Mouse (Mus musculus): ENCODE results near the gene Irgm2. TPM values are rescaled to one million over a fixed set of nuclear protein-coding genes. Genes with fewer than 3 reads are reported as not detected.
"Not testable (repeated sequence)": the region's sequence is repeated elsewhere in the genome, so short reads cannot be mapped to it uniquely, and the experiment has no call there.

Gene Irgm2
- polyA plus RNA-seq, 1 experiment from 2014 or later, result 3.8 TPM

- H3K9me3 ChIP-seq (ENCODE audit: control insufficient read depth, low read depth, low read length); H3K27ac ChIP-seq (ENCODE audit: low read length); H3K36me3 ChIP-seq (ENCODE audit: control insufficient read depth, insufficient read depth, low read length); H3K4me2 ChIP-seq (replicated peaks; ENCODE audit: low read depth, low read length); ATAC-seq (ENCODE audit: insufficient number of reproducible peaks, insufficient read depth, low FRiP score, low read depth); H3K4me3 ChIP-seq (ENCODE audit: low read depth, low read length); H3K9ac ChIP-seq (replicated peaks; ENCODE audit: low read depth, low read length); H3K4me1 ChIP-seq (ENCODE audit: control insufficient read depth, insufficient read depth, low read length); H3K27me3 ChIP-seq (ENCODE audit: control insufficient read depth, insufficient read depth, low read length): not testable (repeated sequence)
- 72% methylated on average over 3 of the region's 3 CpGs for WGBS
These were observed 35.1 kb downstream of the Irgm2 start for GRCm38 (mm10) chr11:58234551-58234950.

GRCm38 (mm10) chr11:58235152-58235551, 35.7 kb downstream of the Irgm2 start:
- ATAC-seq (ENCODE audit: insufficient number of reproducible peaks, insufficient read depth, low FRiP score, low read depth), result no peak
- Histone ChIP-seq H3K9me3 (ENCODE audit: control insufficient read depth, low read depth, low read length) (no peaks in the 10 kb centered on the region), H3K4me2 (replicated peaks; ENCODE audit: low read depth, low read length) (no peak overlapping the region), H3K4me3 (ENCODE audit: low read depth, low read length) (no peak overlapping the region), H3K36me3 (ENCODE audit: control insufficient read depth, insufficient read depth, low read length) (no peaks in the 10 kb centered on the region), H3K27me3 (ENCODE audit: control insufficient read depth, insufficient read depth, low read length) (no peaks in the 10 kb centered on the region), H3K4me1 (ENCODE audit: control insufficient read depth, insufficient read depth, low read length) (no peaks in the 10 kb centered on the region), H3K27ac (ENCODE audit: low read length) (no peak overlapping the region), H3K9ac (replicated peaks; ENCODE audit: low read depth, low read length) (no peak overlapping the region)
- WGBS, result 24% methylated on average over 6 of the region's 6 CpGs

DNA sequence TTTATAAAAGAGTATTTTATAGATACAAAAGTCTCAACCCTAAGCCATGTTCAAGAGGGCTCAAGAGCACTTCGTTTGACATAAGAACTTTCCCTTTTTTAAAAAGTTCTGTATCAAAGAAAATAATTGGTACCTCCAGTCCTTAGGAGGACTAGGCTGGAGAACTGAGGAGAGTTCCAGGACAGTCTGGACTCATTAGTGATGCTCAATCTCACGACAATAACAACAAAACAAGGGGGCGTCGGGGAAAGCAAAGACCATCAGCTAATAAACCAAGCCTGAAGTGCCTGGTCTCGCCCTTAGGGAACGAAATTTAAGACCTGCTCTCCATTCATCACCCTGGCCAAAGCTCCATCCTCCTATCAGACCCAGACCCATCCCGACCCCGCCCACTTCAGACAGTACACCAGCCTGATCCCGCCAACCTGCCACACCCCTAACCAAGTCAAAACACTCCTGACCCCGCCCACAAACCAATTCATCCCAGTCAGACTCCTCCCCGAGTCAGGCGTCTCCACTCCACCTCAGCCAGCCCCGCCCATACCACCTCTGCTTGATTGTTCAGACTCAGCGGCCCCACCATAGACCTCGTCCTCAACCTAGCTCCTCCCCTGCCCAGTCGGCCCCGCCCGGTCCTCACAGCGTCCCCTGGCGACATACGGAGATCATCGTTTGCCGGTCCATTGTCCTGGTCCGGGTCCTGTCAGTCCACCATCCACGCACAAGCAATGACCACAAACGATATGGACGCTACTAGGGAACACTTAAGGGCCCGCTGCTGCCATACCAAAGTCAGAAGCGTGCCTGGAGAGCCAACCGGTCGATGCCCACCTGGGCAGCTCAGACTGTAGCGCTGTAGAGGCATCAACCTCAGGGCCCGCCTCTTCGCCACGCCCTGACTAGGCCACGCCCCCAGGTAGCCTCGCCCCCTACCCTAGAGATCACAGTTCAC, 39.7 kb downstream of the Irgm2 start:
- H3K4me1 ChIP-seq (ENCODE audit: control insufficient read depth, insufficient read depth, low read length), result no peaks in the 10 kb centered on the region
- no peak overlapping the region for H3K27ac ChIP-seq (ENCODE audit: low read length)
- ATAC-seq (ENCODE audit: insufficient number of reproducible peaks, insufficient read depth, low FRiP score, low read depth), result peak; percentile 89
- no peaks in the 10 kb centered on the region for H3K9me3 ChIP-seq (ENCODE audit: control insufficient read depth, low read depth, low read length)
- 2% methylated on average over 37 of the region's 37 CpGs for WGBS
- no peaks in the 10 kb centered on the region for H3K27me3 ChIP-seq (ENCODE audit: control insufficient read depth, insufficient read depth, low read length)
- no peak overlapping the region for H3K9ac ChIP-seq (replicated peaks; ENCODE audit: low read depth, low read length)
- H3K4me3 ChIP-seq (ENCODE audit: low read depth, low read length), result peak overlapping the region; percentile 38
- H3K4me2 ChIP-seq (replicated peaks; ENCODE audit: low read depth, low read length), result peak overlapping the region; percentile 72
- no peaks in the 10 kb centered on the region for H3K36me3 ChIP-seq (ENCODE audit: control insufficient read depth, insufficient read depth, low read length)

GRCm38 (mm10) chr11:58247294-58247693, 47.9 kb downstream of the Irgm2 start:
- WGBS, result 49% methylated on average over 4 of the region's 4 CpGs
- no peaks in the 10 kb centered on the region for H3K27me3 ChIP-seq (ENCODE audit: control insufficient read depth, insufficient read depth, low read length)
- no peaks in the 10 kb centered on the region for H3K36me3 ChIP-seq (ENCODE audit: control insufficient read depth, insufficient read depth, low read length)
- no peak for ATAC-seq (ENCODE audit: insufficient number of reproducible peaks, insufficient read depth, low FRiP score, low read depth)
- H3K27ac ChIP-seq (ENCODE audit: low read length), result no peak overlapping the region
- H3K9ac ChIP-seq (replicated peaks; ENCODE audit: low read depth, low read length), result no peak overlapping the region
- no peaks in the 10 kb centered on the region for H3K9me3 ChIP-seq (ENCODE audit: control insufficient read depth, low read depth, low read length)
- no peak overlapping the region for H3K4me3 ChIP-seq (ENCODE audit: low read depth, low read length)
- no peaks in the 10 kb centered on the region for H3K4me1 ChIP-seq (ENCODE audit: control insufficient read depth, insufficient read depth, low read length)
- no peak overlapping the region for H3K4me2 ChIP-seq (replicated peaks; ENCODE audit: low read depth, low read length)

DNA sequence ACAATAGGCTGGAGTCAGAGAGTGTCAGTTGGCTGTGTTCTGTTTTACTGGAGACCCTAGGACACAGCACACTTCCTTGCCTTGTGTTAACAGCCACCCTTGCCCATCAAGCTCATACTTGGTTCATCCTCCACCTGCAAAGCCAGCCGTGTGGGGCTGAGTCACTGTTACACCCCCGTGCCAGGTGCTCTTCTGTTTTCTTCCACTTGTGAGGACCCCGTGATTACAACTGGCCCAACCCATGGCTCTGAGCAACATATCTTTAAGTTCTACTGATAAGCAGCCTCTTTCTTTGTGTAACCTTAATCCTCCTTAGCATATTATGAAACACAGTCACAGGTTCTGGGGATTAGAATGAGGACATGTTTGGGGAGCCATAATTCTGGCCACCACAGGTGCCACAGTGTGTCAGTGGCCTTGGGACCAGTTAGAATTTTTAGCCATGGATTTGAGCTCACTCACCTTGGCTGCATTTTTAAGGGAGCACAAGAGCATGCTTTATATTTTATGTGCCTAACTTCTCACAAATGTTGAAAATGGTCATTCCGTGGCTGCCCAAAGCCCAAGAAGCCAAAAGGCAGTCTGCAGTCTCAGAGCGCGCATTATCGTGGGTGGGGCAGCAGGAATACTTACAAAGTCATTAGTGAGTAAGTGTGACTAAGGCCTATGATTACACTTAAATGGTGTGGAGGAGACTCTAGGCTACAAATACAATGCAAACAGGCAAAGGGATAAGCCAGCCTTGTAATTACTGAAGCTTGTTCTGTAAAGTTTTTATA, 50.0 kb downstream of the Irgm2 start:
- no peaks in the 10 kb centered on the region for H3K36me3 ChIP-seq (ENCODE audit: control insufficient read depth, insufficient read depth, low read length)
- H3K9me3 ChIP-seq (ENCODE audit: control insufficient read depth, low read depth, low read length), result no peaks in the 10 kb centered on the region
- H3K4me2 ChIP-seq (replicated peaks; ENCODE audit: low read depth, low read length), result no peak overlapping the region
- no peaks in the 10 kb centered on the region for H3K4me1 ChIP-seq (ENCODE audit: control insufficient read depth, insufficient read depth, low read length)
- WGBS, result 73% methylated on average over 7 of the region's 7 CpGs
- H3K9ac ChIP-seq (replicated peaks; ENCODE audit: low read depth, low read length), result no peak overlapping the region
- H3K27me3 ChIP-seq (ENCODE audit: control insufficient read depth, insufficient read depth, low read length), result no peaks in the 10 kb centered on the region
- ATAC-seq (ENCODE audit: insufficient number of reproducible peaks, insufficient read depth, low FRiP score, low read depth), result no peak
- no peak overlapping the region for H3K4me3 ChIP-seq (ENCODE audit: low read depth, low read length)
- H3K27ac ChIP-seq (ENCODE audit: low read length), result no peak overlapping the region

DNA sequence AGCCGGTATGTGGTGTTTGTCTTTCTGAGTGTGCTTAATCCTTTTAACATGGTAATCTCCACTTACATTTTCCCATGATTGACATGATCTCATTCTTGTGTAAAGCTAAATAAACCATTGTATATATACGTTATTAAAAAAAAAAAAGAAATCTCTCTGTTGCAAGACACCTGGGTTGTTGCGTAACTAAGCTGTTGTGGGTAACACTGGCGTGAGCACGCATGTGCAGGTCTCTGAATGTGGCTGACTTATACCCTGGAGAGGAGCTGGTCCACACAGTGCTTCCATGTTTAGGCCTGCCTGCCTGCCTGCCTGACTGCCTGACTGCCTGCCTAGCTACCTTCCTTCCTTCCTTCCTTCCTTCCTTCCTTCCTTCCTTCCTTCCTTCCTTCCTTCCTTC, 51.1 kb downstream of the Irgm2 start:
- ATAC-seq (ENCODE audit: insufficient number of reproducible peaks, insufficient read depth, low FRiP score, low read depth), result no peak
- Histone ChIP-seq H3K27ac (ENCODE audit: low read length) (no peak overlapping the region), H3K4me1 (ENCODE audit: control insufficient read depth, insufficient read depth, low read length) (no peaks in the 10 kb centered on the region), H3K27me3 (ENCODE audit: control insufficient read depth, insufficient read depth, low read length) (no peaks in the 10 kb centered on the region), H3K4me2 (replicated peaks; ENCODE audit: low read depth, low read length) (no peak overlapping the region), H3K9ac (replicated peaks; ENCODE audit: low read depth, low read length) (no peak overlapping the region), H3K9me3 (ENCODE audit: control insufficient read depth, low read depth, low read length) (no peaks in the 10 kb centered on the region), H3K4me3 (ENCODE audit: low read depth, low read length) (no peak overlapping the region), H3K36me3 (ENCODE audit: control insufficient read depth, insufficient read depth, low read length) (no peaks in the 10 kb centered on the region)
- WGBS, result 54% methylated on average over 5 of the region's 5 CpGs

DNA sequence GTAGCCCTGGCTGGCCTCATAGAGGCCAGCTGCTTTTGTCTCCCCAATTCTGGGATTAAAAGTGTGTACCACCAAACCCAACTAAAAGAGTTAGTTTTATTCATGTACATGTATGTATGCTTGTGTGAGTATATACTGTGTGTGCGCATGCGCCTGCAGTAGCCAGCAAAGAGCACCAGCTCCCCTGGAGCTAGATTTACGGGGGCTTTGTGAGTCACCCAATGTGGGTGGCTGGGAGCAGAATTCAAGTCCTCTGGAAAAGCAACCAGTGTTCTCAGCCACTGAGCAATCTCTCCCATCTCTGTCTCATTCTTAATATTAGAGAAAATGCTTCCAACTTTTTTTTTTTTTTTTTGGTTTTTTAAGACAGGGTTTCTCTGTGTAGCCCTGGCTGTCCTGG, 55.0 kb downstream of the Irgm2 start:
- 96% methylated on average over 3 of the region's 3 CpGs for WGBS
- H3K27ac ChIP-seq (ENCODE audit: low read length), result no peak overlapping the region

GRCm38 (mm10) chr11:58257816-58258215, 58.4 kb downstream of the Irgm2 start:
- no peak for ATAC-seq (ENCODE audit: insufficient number of reproducible peaks, insufficient read depth, low FRiP score, low read depth)
- 86% methylated on average over 5 of the region's 5 CpGs for WGBS
- H3K4me1 ChIP-seq (ENCODE audit: control insufficient read depth, insufficient read depth, low read length), result no peaks in the 10 kb centered on the region

More for the DNA sequence above, 55.0 kb downstream of the Irgm2 start:
- no peaks in the 10 kb centered on the region for H3K9me3 ChIP-seq (ENCODE audit: control insufficient read depth, low read depth, low read length)
- H3K4me1 ChIP-seq (ENCODE audit: control insufficient read depth, insufficient read depth, low read length), result no peaks in the 10 kb centered on the region
- H3K36me3 ChIP-seq (ENCODE audit: control insufficient read depth, insufficient read depth, low read length), result no peaks in the 10 kb centered on the region
- no peaks in the 10 kb centered on the region for H3K27me3 ChIP-seq (ENCODE audit: control insufficient read depth, insufficient read depth, low read length)
- no peak overlapping the region for H3K4me3 ChIP-seq (ENCODE audit: low read depth, low read length)
- H3K4me2 ChIP-seq (replicated peaks; ENCODE audit: low read depth, low read length), result no peak overlapping the region
- no peak overlapping the region for H3K9ac ChIP-seq (replicated peaks; ENCODE audit: low read depth, low read length)
- ATAC-seq (ENCODE audit: insufficient number of reproducible peaks, insufficient read depth, low FRiP score, low read depth), result no peak

More at GRCm38 (mm10) chr11:58257816-58258215, 58.4 kb downstream of the Irgm2 start:
- H3K9ac ChIP-seq (replicated peaks; ENCODE audit: low read depth, low read length), result no peak overlapping the region
- H3K27me3 ChIP-seq (ENCODE audit: control insufficient read depth, insufficient read depth, low read length), result no peaks in the 10 kb centered on the region
- no peaks in the 10 kb centered on the region for H3K36me3 ChIP-seq (ENCODE audit: control insufficient read depth, insufficient read depth, low read length)
- H3K4me2 ChIP-seq (replicated peaks; ENCODE audit: low read depth, low read length), result no peak overlapping the region
- no peaks in the 10 kb centered on the region for H3K9me3 ChIP-seq (ENCODE audit: control insufficient read depth, low read depth, low read length)
- H3K27ac ChIP-seq (ENCODE audit: low read length), result no peak overlapping the region
- H3K4me3 ChIP-seq (ENCODE audit: low read depth, low read length), result no peak overlapping the region

All from stomach, embryonic 14.5 days (tissue).